Mouse (Mus musculus) midbrain, embryonic 12.5 days (tissue): Measurements from ENCODE around the gene Gpr21. TPM values are rescaled to one million over a fixed set of nuclear protein-coding genes. Genes with fewer than 3 reads are reported as not detected.

Experiments
- polyA plus RNA-seq: library from polyadenylated mRNA; unstranded; fragments of >200 nt; fragmentation: Nextera tagmentation; extraction: Ambion mirVana; gene quantifications from 2 replicates; pipeline ENCODE4 v1.2.1, GENCODE M21; 2016

Gpr21 gene
- polyA plus RNA-seq, 1 experiment from 2014 or later = 6.2 TPM

Other genes with a start within 250 kb of the Gpr21 start
- gene Olfr368, start 189.8 kb upstream of the Gpr21 start, polyA plus RNA-seq = not detected in 2 replicates
- gene Pdcl, start 157.0 kb upstream of the Gpr21 start, polyA plus RNA-seq = 76.7 and 78.1 TPM in 2 replicates
- gene Rc3h2, start 93.4 kb upstream of the Gpr21 start, polyA plus RNA-seq = 33.4 and 39.7 TPM in 2 replicates
- 13.6 and 14.0 TPM in 2 replicates for gene Zbtb26, start 73.2 kb upstream of the Gpr21 start, polyA plus RNA-seq
- gene Zbtb6, start 73.2 kb upstream of the Gpr21 start, polyA plus RNA-seq = 11.9 and 12.4 TPM in 2 replicates
- gene Rabgap1, start 73.1 kb upstream of the Gpr21 start, polyA plus RNA-seq = 65.5 and 70.5 TPM in 2 replicates
- 106 and 117 TPM in 2 replicates for gene Strbp, start 187.5 kb downstream of the Gpr21 start, polyA plus RNA-seq